Mouse (Mus musculus) testis, adult 2 months (tissue): ENCODE measurements at regions not wholly inside any gene's neighbourhood (a gene's known extent, or its start where the extent isn't known, plus 50 kb on each side); places are given as distances from the start of the nearest gene placed in this dataset.
A peak's percentile ranks its signal among the peaks of the same experiment; 100 is the strongest.

ENCODE experiments used
- CTCF ChIP-seq: fragments of 200-500 bp; IDR thresholded peaks from 2 replicates; pipeline ENCODE4 v1.5.1; 2012; ENCODE audit warnings: low read depth, mild to moderate bottlenecking, inconsistent platforms, low read length, moderate library complexity; ENCODE audit not compliant: control insufficient read depth, insufficient read depth, insufficient replicate concordance
- POLR2A ChIP-seq: fragments of 200-500 bp; IDR thresholded peaks from 2 replicates; pipeline ENCODE4 v1.6.1; 2012; ENCODE audit warnings: low read depth, mild to moderate bottlenecking, inconsistent platforms, low read length, moderate library complexity; ENCODE audit not compliant: control insufficient read depth

DNA sequence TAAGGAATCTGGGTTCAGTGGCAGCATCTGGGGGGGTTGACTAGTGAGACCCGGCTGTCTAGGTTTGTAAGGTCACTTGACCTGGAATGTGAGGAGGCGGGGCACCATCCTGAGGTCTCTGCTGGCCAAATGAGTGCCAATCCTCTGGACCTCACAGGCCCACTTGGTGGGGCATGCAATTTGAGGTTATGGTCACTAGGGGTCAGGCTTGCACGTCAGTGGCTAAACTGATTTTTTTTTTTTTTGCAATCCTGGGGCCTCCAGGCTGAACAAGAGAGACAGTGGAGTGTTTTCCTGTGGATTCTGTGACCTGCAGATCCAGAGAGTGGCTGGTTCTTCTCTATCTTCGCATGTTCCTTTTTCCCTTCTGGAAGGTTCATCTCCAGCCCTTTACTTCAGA, 225.6 kb downstream of the Uaca start:
- TF ChIP-seq CTCF (peak; percentile 65; the same call in 1 of the 2 replicates), POLR2A (no peak)
